Mouse (Mus musculus) intestine, embryonic 14.5 days (tissue): ENCODE results near the gene Ighmbp2. TPM values are rescaled to one million over a fixed set of nuclear protein-coding genes. Genes with fewer than 3 reads are reported as not detected.
A peak's percentile ranks its signal among the peaks of the same experiment; 100 is the strongest.

Experiments used
- ATAC-seq: fragments of 200-750 bp; cut with Nextera tagmentation; replicated peaks from 2 replicates; pipeline ENCODE4 v1.8.0; 2017; ENCODE audit warnings: low read depth, moderate number of reproducible peaks, moderate TSS enrichment, moderate library complexity; ENCODE audit not compliant: low FRiP score, low TSS enrichment
- DNase-seq: peaks from one replicate; pipeline ENCODE4 v3.0.0-alpha.2; 2018; ENCODE audit warnings: low spot score
- H3K27ac ChIP-seq: fragments of 300-500 bp; sonication (generic); 2 replicates; pipeline ENCODE4 v1.5.1; 2014; ENCODE audit warnings: low read depth, mild to moderate bottlenecking, control low read depth
- H3K27me3 ChIP-seq: fragments of 300-500 bp; sonication (generic); replicated peaks from 2 replicates; pipeline ENCODE4 v1.6.1; 2014; ENCODE audit warnings: low read length, control low read depth; ENCODE audit not compliant: control insufficient read depth, insufficient read depth
- H3K36me3 ChIP-seq: fragments of 300-500 bp; sonication (generic); 2 replicates; pipeline ENCODE4 v1.6.1; 2014; ENCODE audit warnings: low read length, control low read depth; ENCODE audit not compliant: control insufficient read depth, insufficient read depth
- H3K4me1 ChIP-seq: fragments of 300-500 bp; sonication (generic); replicated peaks from 2 replicates; pipeline ENCODE4 v1.6.1; 2014; ENCODE audit warnings: low read length, control low read depth, mixed read lengths; ENCODE audit not compliant: control insufficient read depth, insufficient read depth
- H3K4me2 ChIP-seq: fragments of 300-500 bp; sonication (generic); 2 replicates; pipeline ENCODE4 v1.6.1; 2014; ENCODE audit warnings: low read length
- H3K4me3 ChIP-seq: fragments of 300-500 bp; sonication (generic); 2 replicates; pipeline ENCODE4 v1.5.1; 2014; ENCODE audit warnings: low read depth, low read length, control low read depth, mixed read lengths
- H3K9ac ChIP-seq: fragments of 300-500 bp; sonication (generic); 2 replicates; pipeline ENCODE4 v1.6.1; 2014; ENCODE audit warnings: mild to moderate bottlenecking, low read length
- H3K9me3 ChIP-seq: fragments of 300-500 bp; sonication (generic); 2 replicates; pipeline ENCODE4 v1.6.1; 2016; ENCODE audit warnings: low read length, control low read depth; ENCODE audit not compliant: control insufficient read depth
- WGBS: fragments of 180-500 bp; shearing (Covaris S2); extraction: QIAGEN DNeasy Blood & Tissue Kit; methylation state at CpG from one replicate; pipeline ENCODE4 v1.1.7; 2014; 5-methylcytosine and 5-hydroxymethylcytosine counted together
- polyA plus RNA-seq: library from polyadenylated mRNA; unstranded; fragments of >200 nt; fragmentation: Nextera tagmentation; extraction: Ambion mirVana; gene quantifications from 2 replicates; pipeline ENCODE4 v1.2.1, GENCODE M21; 2014

The Ighmbp2 gene
- polyA plus RNA-seq, 1 experiment from 2014 or later: 10.5 TPM

- H3K4me2 ChIP-seq: no peak overlapping the region
- H3K9ac ChIP-seq: no peak overlapping the region
- H3K27ac ChIP-seq: no peak overlapping the region
Measured at GRCm38 (mm10) chr19:3297034-3297433, 14.2 kb upstream of the Ighmbp2 start.

GRCm38 (mm10) chr19:3295245-3295644, 12.4 kb upstream of the Ighmbp2 start:
- no peak for ATAC-seq
- H3K36me3 ChIP-seq: peaks cover 22% of the 10 kb centered on the region
- WGBS: 86% methylated on average over 6 of the region's 6 CpGs

More at GRCm38 (mm10) chr19:3297034-3297433, 14.2 kb upstream of the Ighmbp2 start:
- no peak for DNase-seq
- peaks cover 6% of the 10 kb centered on the region; the same call in 1 of the 2 replicates for H3K36me3 ChIP-seq
- H3K4me3 ChIP-seq: no peak overlapping the region
- H3K9me3 ChIP-seq: no peaks in the 10 kb centered on the region
- H3K27me3 ChIP-seq: no peaks in the 10 kb centered on the region
- ATAC-seq: peak; percentile 77
- no peaks in the 10 kb centered on the region for H3K4me1 ChIP-seq

GRCm38 (mm10) chr19:3292993-3293392, 10.2 kb upstream of the Ighmbp2 start:
- Histone ChIP-seq H3K9ac (no peak overlapping the region), H3K4me3 (no peak overlapping the region), H3K36me3 (peaks cover 43% of the 10 kb centered on the region), H3K4me2 (no peak overlapping the region), H3K4me1 (no peaks in the 10 kb centered on the region), H3K27me3 (no peaks in the 10 kb centered on the region), H3K27ac (no peak overlapping the region), H3K9me3 (no peaks in the 10 kb centered on the region)
- DNase-seq: no peak
- WGBS: 93% methylated on average over 1 of the region's 1 CpGs
- no peak for ATAC-seq

More at GRCm38 (mm10) chr19:3295245-3295644, 12.4 kb upstream of the Ighmbp2 start:
- no peak for DNase-seq
- no peaks in the 10 kb centered on the region for H3K4me1 ChIP-seq
- H3K27me3 ChIP-seq: no peaks in the 10 kb centered on the region
- H3K9ac ChIP-seq: no peak overlapping the region
- H3K27ac ChIP-seq: no peak overlapping the region
- H3K4me2 ChIP-seq: no peak overlapping the region
- H3K4me3 ChIP-seq: no peak overlapping the region
- no peaks in the 10 kb centered on the region for H3K9me3 ChIP-seq

GRCm38 (mm10) chr19:3292028-3292427, 9.2 kb upstream of the Ighmbp2 start:
- peak; percentile 77 for DNase-seq
- 75% methylated on average over 2 of the region's 2 CpGs for WGBS
- no peak overlapping the region for H3K4me3 ChIP-seq
- no peaks in the 10 kb centered on the region for H3K9me3 ChIP-seq
- ATAC-seq: peak; percentile 67
- no peak overlapping the region for H3K27ac ChIP-seq
- H3K9ac ChIP-seq: no peak overlapping the region
- no peak overlapping the region for H3K4me2 ChIP-seq
- no peaks in the 10 kb centered on the region for H3K4me1 ChIP-seq
- H3K36me3 ChIP-seq: peaks cover 51% of the 10 kb centered on the region
- no peaks in the 10 kb centered on the region for H3K27me3 ChIP-seq

GRCm38 (mm10) chr19:3289006-3289405, 6.2 kb upstream of the Ighmbp2 start:
- DNase-seq: no peak
- Histone ChIP-seq H3K9ac (no peak overlapping the region), H3K4me1 (no peaks in the 10 kb centered on the region), H3K4me2 (no peak overlapping the region), H3K36me3 (peaks cover 75% of the 10 kb centered on the region), H3K9me3 (no peaks in the 10 kb centered on the region), H3K27me3 (no peaks in the 10 kb centered on the region), H3K4me3 (no peak overlapping the region), H3K27ac (no peak overlapping the region)
- 100% methylated on average over 1 of the region's 1 CpGs for WGBS
- ATAC-seq: no peak

GRCm38 (mm10) chr19:3281886-3282285, 931 bp downstream of the Ighmbp2 start:
- peak overlapping the region; percentile 73 for H3K4me2 ChIP-seq
- H3K4me1 ChIP-seq: peaks cover 18% of the 10 kb centered on the region
- no peak for DNase-seq
- H3K27me3 ChIP-seq: no peaks in the 10 kb centered on the region
- H3K27ac ChIP-seq: no peak overlapping the region
- ATAC-seq: no peak
- H3K4me3 ChIP-seq: peak overlapping the region; percentile 97
- peak overlapping the region; percentile 75 for H3K9ac ChIP-seq
- H3K9me3 ChIP-seq: no peaks in the 10 kb centered on the region
- peaks cover 57% of the 10 kb centered on the region for H3K36me3 ChIP-seq
- WGBS: 67% methylated on average over 4 of the region's 4 CpGs

- DNase-seq (no peak), ATAC-seq (no peak)
- H3K36me3 ChIP-seq: peaks cover 87% of the 10 kb centered on the region
- no peaks in the 10 kb centered on the region for H3K9me3 ChIP-seq
- no peaks in the 10 kb centered on the region for H3K4me1 ChIP-seq
- no peak overlapping the region for H3K9ac ChIP-seq
- H3K4me3 ChIP-seq: no peak overlapping the region
- H3K4me2 ChIP-seq: no peak overlapping the region
- 94% methylated on average over 3 of the region's 3 CpGs for WGBS
- no peak overlapping the region for H3K27ac ChIP-seq
- no peaks in the 10 kb centered on the region for H3K27me3 ChIP-seq
Measured at GRCm38 (mm10) chr19:3275744-3276365, 7.0 kb downstream of the Ighmbp2 start.

GRCm38 (mm10) chr19:3273331-3273730, 9.5 kb downstream of the Ighmbp2 start:
- Histone ChIP-seq H3K9me3 (no peaks in the 10 kb centered on the region), H3K27me3 (no peaks in the 10 kb centered on the region), H3K36me3 (peaks cover 94% of the 10 kb centered on the region), H3K4me1 (no peaks in the 10 kb centered on the region), H3K4me3 (no peak overlapping the region), H3K9ac (no peak overlapping the region), H3K4me2 (no peak overlapping the region), H3K27ac (no peak overlapping the region)
- ATAC-seq (no peak), DNase-seq (no peak)
- WGBS: 91% methylated on average over 9 of the region's 9 CpGs

GRCm38 (mm10) chr19:3271366-3271765, 11.5 kb downstream of the Ighmbp2 start:
- Histone ChIP-seq H3K4me2 (no peak overlapping the region), H3K27ac (no peak overlapping the region), H3K4me3 (no peak overlapping the region), H3K9ac (no peak overlapping the region), H3K4me1 (no peaks in the 10 kb centered on the region), H3K36me3 (peaks cover 96% of the 10 kb centered on the region), H3K27me3 (no peaks in the 10 kb centered on the region), H3K9me3 (no peaks in the 10 kb centered on the region)
- ATAC-seq (no peak), DNase-seq (no peak)
- WGBS: 90% methylated on average over 6 of the region's 6 CpGs
